Mouse (Mus musculus) CH12.LX (cell line): ENCODE results near the gene Tmem231. TPM values are rescaled to one million over a fixed set of nuclear protein-coding genes. Genes with fewer than 3 reads are reported as not detected.
A peak's percentile ranks its signal among the peaks of the same experiment; 100 is the strongest.

ENCODE experiments used
- DNase-seq: peaks from one replicate; pipeline ENCODE4 v3.0.0-alpha.2; 2013; ENCODE audit errors: extremely low read depth
- H3K27ac ChIP-seq: 2 replicates; pipeline ENCODE4 v1.5.1; 2012; ENCODE audit warnings: low read depth, mild to moderate bottlenecking, control low read depth, moderate library complexity; ENCODE audit not compliant: insufficient read depth
- H3K27me3 ChIP-seq: replicated peaks from 2 replicates; pipeline ENCODE3; 2012; ENCODE audit warnings: inconsistent platforms
- H3K36me3 ChIP-seq, 2 experiments: replicated peaks in 1 of 2; 2 replicates each; pipeline versions ENCODE3 to v1.6.1; 2012; ENCODE audit warnings: inconsistent platforms in 1 of 2, low read length in 1 of 2, mild to moderate bottlenecking in 1 of 2, mixed read lengths in 1 of 2, moderate library complexity in 1 of 2; ENCODE audit not compliant: control insufficient read depth in 1 of 2, insufficient read depth in 1 of 2
- H3K4me1 ChIP-seq, 2 experiments: 2 replicates each; pipeline ENCODE4 v1.6.1; 2012; ENCODE audit warnings: inconsistent platforms in 1 of 2, moderate library complexity in 1 of 2; ENCODE audit not compliant: insufficient read depth in 2 of 2, control insufficient read depth in 1 of 2
- H3K4me2 ChIP-seq: 2 replicates; pipeline ENCODE4 v1.6.1; 2012; ENCODE audit warnings: low read depth, mild to moderate bottlenecking, control low read depth; ENCODE audit not compliant: poor library complexity, insufficient read depth, severe bottlenecking
- H3K4me3 ChIP-seq, 3 experiments: fragments of 150-350 bp in 1 of 3; sonication (generic) in 1 of 3; replicated peaks in 1 of 3; 2 replicates each; pipeline versions ENCODE3 to v1.5.1; 2011 to 2012; ENCODE audit warnings: low read depth in 2 of 3, low read length in 2 of 3, mild to moderate bottlenecking in 2 of 3, moderate library complexity in 2 of 3, control low read depth in 1 of 3, improper control_type of control experiment in 1 of 3, inconsistent platforms in 1 of 3, mixed read lengths in 1 of 3; ENCODE audit not compliant: poor library complexity in 1 of 3
- H3K79me2 ChIP-seq: replicated peaks from 2 replicates; pipeline ENCODE4 v1.6.1; 2012; ENCODE audit warnings: mild to moderate bottlenecking, moderate library complexity; ENCODE audit not compliant: control insufficient read depth, poor library complexity, insufficient read depth, severe bottlenecking; ENCODE audit errors: extremely low read depth
- H3K9ac ChIP-seq: 2 replicates; pipeline ENCODE4 v1.6.1; 2012; ENCODE audit warnings: low read depth, mild to moderate bottlenecking, control low read depth, moderate library complexity; ENCODE audit not compliant: insufficient read depth
- H3K9me3 ChIP-seq: replicated peaks from 2 replicates; pipeline ENCODE3; 2012; ENCODE audit warnings: low read length, inconsistent platforms, mixed read lengths
- BHLHE40 ChIP-seq: IDR thresholded peaks from 2 replicates; pipeline ENCODE4 v1.6.1; 2011; ENCODE audit warnings: mild to moderate bottlenecking, low read depth, low read length, improper control_type of control experiment
- CHD2 ChIP-seq: IDR thresholded peaks from 2 replicates; pipeline ENCODE4 v1.6.1; 2011; ENCODE audit warnings: low read length, improper control_type of control experiment
- CTCF ChIP-seq, 2 experiments: IDR thresholded peaks in 1 of 2; conservative IDR thresholded peaks in 1 of 2; 2 replicates each; pipeline ENCODE4 v1.5.1; 2011 to 2012; ENCODE audit warnings: low read depth in 2 of 2, low read length in 2 of 2, improper control_type of control experiment in 1 of 2, inconsistent platforms in 1 of 2, mild to moderate bottlenecking in 1 of 2, moderate library complexity in 1 of 2
- EP300 ChIP-seq: IDR thresholded peaks from 2 replicates; pipeline ENCODE4 v1.6.1; 2011; ENCODE audit warnings: low read length, improper control_type of control experiment
- GABPA ChIP-seq: IDR thresholded peaks from 2 replicates; pipeline ENCODE4 v1.6.1; 2012; ENCODE audit warnings: low read depth, low read length, improper control_type of control experiment, inconsistent platforms; ENCODE audit not compliant: insufficient replicate concordance
- IRF4 ChIP-seq: IDR thresholded peaks from 2 replicates; pipeline ENCODE4 v1.6.1; 2014; ENCODE audit warnings: low read depth, mild to moderate bottlenecking, inconsistent platforms, low read length, improper control_type of control experiment
- JUND ChIP-seq: conservative IDR thresholded peaks from 2 replicates; pipeline ENCODE4 v1.6.1; 2011; ENCODE audit warnings: low read depth, low read length, improper control_type of control experiment
- MEF2A ChIP-seq: IDR thresholded peaks from 2 replicates; pipeline ENCODE4 v1.6.1; 2014; ENCODE audit warnings: low read depth, mild to moderate bottlenecking, inconsistent platforms, low read length, improper control_type of control experiment, borderline replicate concordance
- MYC ChIP-seq: IDR thresholded peaks from 2 replicates; pipeline ENCODE4 v1.6.1; 2011; ENCODE audit warnings: low read depth, mild to moderate bottlenecking, improper control_type of control experiment, low read length
- NRF1 ChIP-seq: IDR thresholded peaks from 2 replicates; pipeline ENCODE4 v1.6.1; 2014; ENCODE audit warnings: low read depth, mild to moderate bottlenecking, inconsistent platforms, low read length, improper control_type of control experiment, moderate library complexity
- POLR2A ChIP-seq: IDR thresholded peaks from 2 replicates; pipeline ENCODE4 v1.6.1; 2011; ENCODE audit warnings: low read depth, mild to moderate bottlenecking, improper control_type of control experiment, low read length
- POLR2AphosphoS2 ChIP-seq: IDR thresholded peaks from 2 replicates; pipeline ENCODE4 v1.6.1; 2011; ENCODE audit warnings: low read depth, low read length, improper control_type of control experiment
- SMC3 ChIP-seq: IDR thresholded peaks from 2 replicates; pipeline ENCODE4 v1.6.1; 2011; ENCODE audit warnings: low read depth, low read length, improper control_type of control experiment
- UBTF ChIP-seq: IDR thresholded peaks from 2 replicates; pipeline ENCODE4 v1.6.1; 2012; ENCODE audit warnings: low read depth, mild to moderate bottlenecking, inconsistent platforms, low read length, improper control_type of control experiment, moderate library complexity
- ZKSCAN1 ChIP-seq: IDR thresholded peaks from 2 replicates; pipeline ENCODE4 v1.6.1; 2012; ENCODE audit warnings: low read depth, inconsistent platforms, low read length, improper control_type of control experiment, borderline replicate concordance
- dilution Hi-C: fragments of 300-500 bp; cut with MboI; formaldehyde crosslinking; loops from 2 replicates; pipeline ENCODE4 v1.14.3; 2020; ENCODE audit warnings: low sequenced_read_pairs; ENCODE audit not compliant: extremely low pct_unique_long_range_greater_than_20kb, extremely low pct_ligation_motif_present
- in situ Hi-C: fragments of 300-500 bp; cut with MboI; formaldehyde crosslinking; loops from 3 replicates; pipeline ENCODE4 v1.14.3; 2019; ENCODE audit warnings: low sequenced_read_pairs, low pct_ligation_motif_present, low pct_unique_long_range_greater_than_20kb, mixed read lengths
- polyA plus RNA-seq: library from polyadenylated mRNA; unstranded; fragments of >175 nt; gene quantifications from 2 replicates; pipeline ENCODE4 v1.2.1, GENCODE M21; 2012; ENCODE audit warnings: low read depth; ENCODE audit not compliant: insufficient read length
- total RNA-seq, 2 experiments: library from RNA; depleted of rRNA; stranded (reverse); fragments of 300-350 nt in 1 of 2; fragments of >200 nt in 1 of 2; gene quantifications; 2 replicates each; pipeline ENCODE4 v1.2.3; 2012 to 2014

Tmem231 gene
- total and polyA plus RNA-seq, 3 experiments = 3.5 to 4.3 (median 3.6) TPM

DNA sequence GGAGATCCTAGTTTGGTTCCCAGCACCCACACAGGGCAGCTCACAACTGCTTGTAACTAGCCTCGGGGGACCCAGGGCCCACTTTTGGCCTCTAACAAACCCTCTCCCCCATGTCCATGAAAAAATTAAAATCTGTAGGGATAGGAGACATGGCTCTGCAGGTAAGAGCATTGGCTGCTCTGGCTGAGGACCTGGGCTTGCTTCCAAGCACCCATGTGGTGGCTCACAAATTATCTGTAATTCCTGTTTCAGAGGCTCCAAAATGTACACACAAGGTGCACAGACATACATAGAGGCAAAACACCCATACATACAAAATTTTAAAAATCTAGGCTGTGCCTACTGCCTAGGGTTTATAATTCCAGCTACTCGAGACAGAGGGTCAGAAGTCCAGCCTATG is 23.6 kb upstream of the Tmem231 start:
- H3K9me3 ChIP-seq = no peaks in the 10 kb centered on the region
- TF ChIP-seq NRF1 (no peak), POLR2AphosphoS2 (no peak), JUND (no peak), BHLHE40 (no peak)
- TF ChIP-seq, all 38 proteins: peak for 0
- Histone ChIP-seq H3K4me1 (peaks cover 0 to 8% of the 10 kb centered on the region in 2 experiments; a peak in 1 of 4 replicates), H3K27me3 (no peaks in the 10 kb centered on the region), H3K4me3 (no peak overlapping the region), H3K9ac (no peak overlapping the region), H3K79me2 (no peaks in the 10 kb centered on the region; the same call in 1 of the 2 replicates), H3K27ac (no peak overlapping the region), H3K4me2 (no peak overlapping the region), H3K36me3 (peaks cover 46 to 75% of the 10 kb centered on the region in 2 experiments)
- in situ Hi-C loops = no loop called here
- no peak for DNase-seq
- dilution Hi-C loops = no loop called here

- Histone ChIP-seq H3K79me2 (no peaks in the 10 kb centered on the region; the same call in 1 of the 2 replicates), H3K9me3 (no peaks in the 10 kb centered on the region), H3K4me1 (peaks cover 0 to 16% of the 10 kb centered on the region in 2 experiments; a peak in 3 of 4 replicates), H3K4me2 (no peak overlapping the region), H3K9ac (no peak overlapping the region), H3K27ac (no peak overlapping the region), H3K36me3 (peaks cover 52 to 82% of the 10 kb centered on the region in 2 experiments), H3K27me3 (no peaks in the 10 kb centered on the region), H3K4me3 (no peak overlapping the region)
- TF ChIP-seq NRF1 (no peak), ZKSCAN1 (no peak), SMC3 (no peak), MYC (no peak), UBTF (no peak), EP300 (0 out of 2 replicates have a peak, but pooled peaks have one; percentile 9), POLR2A (no peak), CHD2 (no peak), GABPA (no peak), CTCF (conservative IDR thresholded peaks at IDR 0.05 in 1 of 2, IDR thresholded peaks at IDR 0.05 in 1 of 2; ENCODE audit: low read depth in 2 of 2, low read length in 2 of 2) (no peak), IRF4 (no peak), BHLHE40 (no peak), MEF2A (peak; percentile 45; the same call in 1 of the 2 replicates)
- DNase-seq = no peak
- dilution Hi-C loops = no loop called here
- in situ Hi-C loops = no loop called here
These were observed 22.2 kb upstream of the Tmem231 start for GRCm38 (mm10) chr8:111955879-111956278.
